Mouse (Mus musculus) cerebellum, postnatal 10 days (tissue): ENCODE measurements around the gene Prdm9.
A peak's percentile ranks its signal among the peaks of the same experiment; 100 is the strongest.
"Not testable (repeated sequence)": the region's sequence is repeated elsewhere in the genome, so short reads cannot be mapped to it uniquely, and the experiment has no call there.

Experiments
- DNase-seq, 2 experiments: peaks; one replicate each; pipeline ENCODE4 v3.0.0; 2021; ENCODE audit warnings: mixed read lengths in 2 of 2

Gene Prdm9

GRCm38 (mm10) chr17:15564014-15564927 lies at the start of gene Prdm9:
TSS of gene Prdm9 (minus strand) at chr17:15564354.
- DNase-seq = peak; percentile 99 to 100

GRCm38 (mm10) chr17:15599496-15599895 lies 35.3 kb upstream of the Prdm9 start:
- no peak for DNase-seq

- DNase-seq = no peak
Measured at GRCm38 (mm10) chr17:15591216-15591881, 27.2 kb upstream of the Prdm9 start.

GRCm38 (mm10) chr17:15588116-15588515 lies 24.0 kb upstream of the Prdm9 start:
- DNase-seq = no peak

- peak in 1 of 2 experiments; percentile 15 for DNase-seq
Measured at GRCm38 (mm10) chr17:15585691-15586090, 21.5 kb upstream of the Prdm9 start.

GRCm38 (mm10) chr17:15583071-15583470 lies 18.9 kb upstream of the Prdm9 start:
- DNase-seq = no peak

GRCm38 (mm10) chr17:15580072-15580447 lies 15.9 kb upstream of the Prdm9 start:
- DNase-seq = no peak

- DNase-seq = no peak
Measured at GRCm38 (mm10) chr17:15579410-15580071, 15.4 kb upstream of the Prdm9 start.

GRCm38 (mm10) chr17:15577291-15577694 lies 13.1 kb upstream of the Prdm9 start:
- peak; percentile 44 to 64 for DNase-seq

GRCm38 (mm10) chr17:15575056-15575455 lies 10.9 kb upstream of the Prdm9 start:
- no peak for DNase-seq

GRCm38 (mm10) chr17:15566908-15567307 lies 2.8 kb upstream of the Prdm9 start:
- no peak for DNase-seq

- DNase-seq = peak; percentile 31 to 51
Measured at GRCm38 (mm10) chr17:15564928-15565300, 760 bp upstream of the Prdm9 start.

- no peak for DNase-seq
Measured at GRCm38 (mm10) chr17:15559946-15560345, 4.2 kb downstream of the Prdm9 start.

- no peak for DNase-seq
Measured at GRCm38 (mm10) chr17:15549713-15550112, 14.4 kb downstream of the Prdm9 start.

- DNase-seq = no peak
Measured at GRCm38 (mm10) chr17:15546440-15546839, 17.7 kb downstream of the Prdm9 start.

- DNase-seq = not testable (repeated sequence)
Measured at GRCm38 (mm10) chr17:15543868-15544267, 20.3 kb downstream of the Prdm9 start.

GRCm38 (mm10) chr17:15540309-15540708 lies 23.8 kb downstream of the Prdm9 start:
- DNase-seq = peak; percentile 43 to 64

- peak; percentile 42 to 52 for DNase-seq
Measured at GRCm38 (mm10) chr17:15536457-15536904, 27.7 kb downstream of the Prdm9 start.

- DNase-seq = no peak
Measured at GRCm38 (mm10) chr17:15535943-15536342, 28.2 kb downstream of the Prdm9 start.

GRCm38 (mm10) chr17:15535162-15535800 lies 28.9 kb downstream of the Prdm9 start:
- no peak for DNase-seq

GRCm38 (mm10) chr17:15530141-15530540 lies 34.0 kb downstream of the Prdm9 start:
- DNase-seq = peak; percentile 71

- DNase-seq = no peak
Measured at GRCm38 (mm10) chr17:15528887-15529286, 35.3 kb downstream of the Prdm9 start.

- no peak for DNase-seq
Measured at GRCm38 (mm10) chr17:15527811-15528136, 36.4 kb downstream of the Prdm9 start.
